Mouse (Mus musculus) WW6 (cell line): ENCODE measurements around the gene Npr3.
A peak's percentile ranks its signal among the peaks of the same experiment; 100 is the strongest.

Experiments used
- DNase-seq: peaks from one replicate; pipeline ENCODE4 v3.0.0-alpha.2; 2013; ENCODE audit warnings: low read depth, low spot score

Npr3 gene

DNA sequence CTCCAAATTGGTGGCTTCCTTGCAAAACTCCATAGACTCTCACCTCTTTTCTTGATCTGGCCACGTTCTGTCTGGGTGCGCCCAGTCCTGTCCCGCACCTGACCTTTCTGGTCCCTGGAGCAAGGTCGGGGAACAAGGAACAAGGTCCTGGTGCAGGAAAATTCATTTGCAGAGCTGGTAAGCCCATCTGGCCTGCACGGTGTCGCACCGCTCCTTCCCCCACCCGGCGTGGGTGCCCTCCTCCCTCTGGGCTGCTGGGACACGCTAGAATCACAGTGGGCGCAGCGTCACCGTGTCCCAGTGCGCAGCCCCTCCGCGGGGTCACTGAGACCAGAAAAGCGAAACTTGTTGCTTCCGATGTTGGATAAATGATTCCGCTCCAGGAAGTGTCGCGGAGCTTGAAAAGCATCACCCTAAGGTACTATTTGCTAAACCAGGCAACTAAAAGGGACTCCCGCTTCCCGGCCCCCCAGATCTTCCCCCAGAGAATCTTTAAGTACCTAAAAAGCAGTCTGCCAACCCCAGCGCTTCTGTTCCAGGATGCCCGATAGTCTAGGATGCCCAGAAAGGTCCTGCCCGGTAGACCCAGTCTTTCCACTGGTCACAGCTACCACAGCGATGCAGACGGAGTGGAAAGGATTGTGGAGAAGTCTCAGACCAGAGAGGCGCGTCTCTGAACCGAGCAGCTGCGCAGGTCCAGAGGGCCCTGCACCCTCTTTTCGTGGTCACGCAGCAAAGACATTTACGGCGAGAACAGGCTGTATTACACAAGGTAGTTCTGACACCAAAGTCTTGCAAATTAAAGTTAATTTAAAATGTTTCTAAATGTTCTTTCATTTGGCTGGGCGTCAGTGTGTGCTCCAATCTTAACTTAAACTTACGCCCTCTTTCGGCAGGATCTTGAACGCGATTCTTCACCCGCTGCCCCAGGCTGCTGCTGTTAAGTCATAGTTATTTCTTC lies at the start of gene Npr3:
Gene Npr3, minus strand, starts transcription at position 717 of the 961 bp plus-strand sequence.
- DNase-seq, result peak; percentile 45

DNA sequence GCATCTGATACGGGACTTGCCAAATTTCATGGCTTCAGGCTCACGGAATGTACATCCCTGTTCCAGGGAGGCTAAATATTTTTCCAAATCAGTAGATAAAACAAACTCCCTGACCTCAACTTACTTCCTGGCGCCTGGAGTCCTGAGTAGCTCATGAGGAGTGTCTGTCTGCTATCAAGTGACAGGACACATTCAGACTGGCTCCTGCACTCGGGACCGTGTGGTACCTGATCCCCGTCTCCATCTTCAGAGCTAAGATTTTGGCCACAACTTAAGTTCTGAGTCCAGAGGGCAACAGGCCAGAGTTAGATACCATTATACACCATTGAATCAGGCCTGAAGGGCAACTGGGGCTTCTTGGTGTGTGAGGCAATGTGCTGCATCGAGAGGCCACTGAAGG lies 49.0 kb upstream of the Npr3 start:
- DNase-seq, result no peak

DNA sequence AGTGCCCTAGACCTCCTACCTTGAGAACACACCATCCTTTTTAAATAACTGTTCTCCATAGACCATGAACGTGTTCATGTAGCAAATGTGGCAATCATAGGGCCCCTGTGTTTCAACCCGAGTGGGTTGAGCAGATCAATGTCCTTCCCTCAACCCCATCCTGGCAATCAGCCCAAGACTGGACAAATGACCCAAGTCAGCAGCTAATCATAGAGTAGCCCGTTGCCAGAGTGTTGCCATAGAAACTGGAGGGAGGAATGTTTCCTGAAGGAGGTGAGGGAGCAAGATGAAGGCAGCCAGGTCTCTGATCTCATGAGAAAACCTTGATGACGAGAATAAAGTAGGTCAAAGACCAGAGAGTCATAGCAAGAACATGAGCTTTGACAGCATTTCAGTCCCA lies 47.1 kb upstream of the Npr3 start:
- DNase-seq, result no peak

DNA sequence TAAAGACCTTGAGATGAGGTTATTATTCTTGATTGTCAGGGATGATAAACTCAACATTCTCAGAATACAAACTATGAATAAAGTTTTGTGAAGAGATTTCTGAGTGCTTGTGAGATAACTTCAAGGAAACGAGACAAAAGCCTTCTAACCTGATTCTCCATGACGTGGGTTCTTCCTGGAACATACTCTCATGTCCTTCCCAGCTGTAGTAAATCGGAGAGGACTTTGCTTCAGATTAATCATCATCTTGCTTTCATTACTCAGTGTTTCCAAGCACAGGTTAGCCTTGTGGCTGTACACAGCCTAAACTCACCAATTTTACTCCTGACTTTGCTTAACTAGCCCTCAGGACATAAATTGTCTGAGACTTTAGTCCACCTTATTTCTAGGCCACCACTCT lies 45.1 kb upstream of the Npr3 start:
- DNase-seq, result no peak

DNA sequence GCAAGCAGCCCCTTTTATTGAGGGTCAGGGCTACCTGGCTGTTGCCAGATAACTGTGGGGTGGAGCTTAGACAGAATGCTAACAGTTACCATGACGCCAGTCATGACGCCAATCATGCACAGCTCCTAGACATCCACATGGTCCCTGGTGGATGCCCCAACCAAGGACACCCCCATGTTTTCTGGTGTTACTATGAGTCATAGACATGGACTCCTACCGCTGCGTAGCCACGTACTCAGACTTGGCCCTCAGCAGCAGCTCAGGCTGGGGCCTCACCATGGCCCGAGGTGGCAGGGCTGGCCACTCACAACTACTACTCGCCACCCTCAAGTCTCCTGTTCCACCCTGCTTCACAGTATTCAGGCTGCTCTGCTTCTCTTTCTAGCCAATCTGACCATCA lies 44.1 kb upstream of the Npr3 start:
- no peak for DNase-seq

DNA sequence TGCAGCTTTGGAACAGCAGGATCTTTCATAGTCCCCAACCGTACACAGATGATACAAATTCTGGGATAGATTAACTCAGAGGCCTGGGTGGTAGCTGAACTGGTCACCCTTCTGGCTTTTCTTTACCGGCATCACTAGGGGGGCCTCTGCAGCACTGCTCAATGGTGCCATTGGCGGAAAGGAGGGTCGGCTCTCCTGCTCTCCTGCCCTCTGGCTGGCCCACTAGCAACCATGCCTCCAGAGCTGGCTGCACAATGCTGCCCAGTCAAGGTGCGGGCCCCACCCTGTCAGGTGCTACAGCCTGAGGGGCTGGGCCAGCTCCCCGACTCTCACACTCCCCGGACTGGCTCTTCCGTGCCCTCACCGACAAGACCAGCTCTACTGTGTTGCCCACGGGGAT lies 43.1 kb upstream of the Npr3 start:
- DNase-seq, result no peak

DNA sequence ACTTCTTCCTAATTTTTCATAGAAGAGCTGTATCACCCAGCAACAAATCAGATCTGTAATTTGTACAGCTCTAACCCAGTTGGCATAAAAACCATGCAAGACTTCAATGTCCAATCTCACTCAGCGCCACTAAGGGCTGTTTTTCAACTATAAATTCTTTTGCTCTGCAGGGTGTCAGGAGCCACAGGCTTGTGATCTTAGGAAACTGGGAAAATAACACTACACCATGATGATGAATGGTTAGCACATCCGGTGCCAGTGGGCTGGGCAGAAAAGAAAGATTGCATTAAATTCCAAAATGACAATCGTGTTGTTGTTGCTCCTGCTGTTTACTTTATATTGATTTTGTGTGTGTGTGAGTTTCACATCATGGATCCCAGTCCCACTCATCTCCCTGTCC lies 42.4 kb upstream of the Npr3 start:
- no peak for DNase-seq

DNA sequence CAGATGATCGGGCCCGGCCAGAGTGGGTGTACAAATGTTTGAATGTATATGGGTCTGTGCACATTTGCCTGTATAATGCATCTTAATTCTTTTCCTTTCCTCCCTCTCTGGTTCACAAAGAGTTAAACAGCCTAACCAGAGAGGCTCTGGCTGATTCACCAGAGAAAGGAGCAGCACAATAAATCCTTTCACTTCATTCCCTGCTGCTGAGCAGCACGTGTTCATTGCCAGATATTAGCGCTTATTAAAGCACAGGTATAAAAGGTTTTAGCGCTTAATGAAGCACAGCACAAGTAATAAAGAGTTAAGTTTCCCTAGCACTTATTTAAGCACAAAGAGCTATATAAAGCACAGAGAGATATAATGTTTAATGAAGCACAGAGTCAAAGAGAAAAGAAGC lies 33.8 kb upstream of the Npr3 start:
- no peak for DNase-seq

DNA sequence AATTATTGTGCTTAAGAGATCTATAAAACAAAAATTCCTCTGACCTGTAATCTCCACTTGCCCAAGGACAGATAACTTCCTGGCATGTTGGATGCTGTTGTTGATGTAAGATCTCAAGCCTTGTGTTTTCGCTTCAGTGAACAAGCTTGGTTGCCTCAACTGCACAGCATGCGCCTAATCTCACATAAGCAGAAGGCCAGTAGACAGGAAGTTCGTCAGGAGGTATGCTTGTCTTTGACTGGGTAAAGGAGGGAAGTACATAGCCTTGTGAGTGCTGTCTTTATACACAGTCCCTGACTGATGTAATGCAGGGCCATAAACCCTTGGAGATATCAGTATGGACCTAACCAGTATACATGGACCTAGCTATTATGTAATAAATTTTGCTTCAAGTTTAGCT lies 20.7 kb upstream of the Npr3 start:
- no peak for DNase-seq

DNA sequence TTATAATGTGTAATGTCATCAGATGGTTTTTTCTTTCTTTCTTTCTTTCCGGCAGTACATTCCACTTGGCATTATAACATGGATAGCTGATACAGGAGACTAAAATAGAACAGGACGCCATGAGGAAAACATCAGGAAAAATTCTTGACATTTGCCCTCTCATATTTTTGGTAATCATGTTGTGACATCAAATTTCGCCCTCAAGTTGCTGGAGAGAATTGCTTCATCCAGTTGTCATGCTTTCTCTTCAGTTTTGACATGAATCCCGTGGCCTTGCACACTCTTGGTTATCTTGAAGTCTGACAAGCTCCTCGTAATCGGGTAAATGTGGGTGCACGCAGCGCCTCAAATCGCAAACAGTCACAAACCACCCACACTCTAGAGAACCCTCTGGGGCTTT lies 7.0 kb upstream of the Npr3 start:
- DNase-seq, result no peak

DNA sequence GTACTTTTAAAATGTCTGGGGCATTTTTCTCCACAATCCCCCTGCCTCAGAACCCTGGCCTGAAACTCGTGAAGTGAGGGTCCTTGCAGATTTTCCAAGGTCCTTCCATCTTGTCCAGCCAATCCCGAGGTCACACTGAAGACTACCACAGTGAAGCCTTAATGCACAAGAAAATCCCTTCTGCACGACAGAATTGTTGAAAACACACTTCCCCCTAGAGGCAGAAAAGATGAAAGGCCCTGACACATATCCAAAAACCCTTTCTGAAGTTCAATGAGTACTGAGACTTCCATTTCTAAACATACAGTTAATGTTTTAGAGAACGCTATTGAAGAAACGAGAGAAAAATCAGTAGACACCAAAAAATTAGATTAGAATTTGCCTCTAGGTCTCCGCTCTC lies 2.8 kb upstream of the Npr3 start:
- no peak for DNase-seq

DNA sequence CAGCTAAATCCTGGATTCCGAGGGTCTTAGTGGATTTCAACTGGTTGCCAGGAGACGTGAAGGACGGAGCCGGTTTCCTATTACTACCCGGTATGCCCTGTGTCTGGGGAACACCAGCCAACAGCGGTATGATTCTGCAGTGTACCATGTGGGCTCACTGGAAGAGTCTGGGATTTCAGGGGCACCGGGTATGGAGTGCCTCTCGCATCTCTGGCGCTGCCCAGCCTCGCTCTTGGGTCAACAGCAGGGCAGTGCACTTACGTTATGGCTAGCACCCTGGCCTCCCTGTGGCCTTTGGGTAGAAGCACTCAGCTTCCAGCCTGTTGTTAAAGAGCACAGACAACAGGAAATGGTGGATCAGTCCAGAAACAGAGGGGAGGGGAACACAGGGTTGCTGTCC lies 1.1 kb upstream of the Npr3 start:
- no peak for DNase-seq

DNA sequence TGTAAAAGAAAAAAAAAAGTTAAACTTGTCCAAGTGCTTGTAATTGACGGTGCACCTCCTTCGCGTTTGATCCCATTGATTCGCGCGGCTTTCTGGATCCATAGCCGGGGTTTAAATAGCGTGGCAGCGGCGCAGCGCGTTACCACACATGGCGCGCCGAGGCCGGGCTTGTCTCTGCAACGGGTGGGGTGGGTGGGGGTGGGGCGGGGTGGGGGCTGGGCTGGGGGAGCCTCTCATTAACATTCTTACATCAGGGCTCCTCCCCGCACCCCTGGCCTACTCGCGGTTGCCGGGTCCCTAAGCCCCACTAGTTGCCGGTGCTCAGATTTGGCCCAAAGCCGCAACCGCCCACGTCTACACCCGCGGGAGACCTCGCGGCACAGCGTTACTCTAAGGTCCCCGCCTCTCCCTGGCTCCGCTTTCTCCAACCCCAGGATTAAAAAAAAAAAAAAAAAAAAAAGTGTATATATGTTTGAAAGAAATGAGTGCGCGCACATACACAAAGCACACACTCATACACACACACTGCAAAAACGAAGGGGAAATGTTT lies 991 bp downstream of the Npr3 start:
- no peak for DNase-seq

DNA sequence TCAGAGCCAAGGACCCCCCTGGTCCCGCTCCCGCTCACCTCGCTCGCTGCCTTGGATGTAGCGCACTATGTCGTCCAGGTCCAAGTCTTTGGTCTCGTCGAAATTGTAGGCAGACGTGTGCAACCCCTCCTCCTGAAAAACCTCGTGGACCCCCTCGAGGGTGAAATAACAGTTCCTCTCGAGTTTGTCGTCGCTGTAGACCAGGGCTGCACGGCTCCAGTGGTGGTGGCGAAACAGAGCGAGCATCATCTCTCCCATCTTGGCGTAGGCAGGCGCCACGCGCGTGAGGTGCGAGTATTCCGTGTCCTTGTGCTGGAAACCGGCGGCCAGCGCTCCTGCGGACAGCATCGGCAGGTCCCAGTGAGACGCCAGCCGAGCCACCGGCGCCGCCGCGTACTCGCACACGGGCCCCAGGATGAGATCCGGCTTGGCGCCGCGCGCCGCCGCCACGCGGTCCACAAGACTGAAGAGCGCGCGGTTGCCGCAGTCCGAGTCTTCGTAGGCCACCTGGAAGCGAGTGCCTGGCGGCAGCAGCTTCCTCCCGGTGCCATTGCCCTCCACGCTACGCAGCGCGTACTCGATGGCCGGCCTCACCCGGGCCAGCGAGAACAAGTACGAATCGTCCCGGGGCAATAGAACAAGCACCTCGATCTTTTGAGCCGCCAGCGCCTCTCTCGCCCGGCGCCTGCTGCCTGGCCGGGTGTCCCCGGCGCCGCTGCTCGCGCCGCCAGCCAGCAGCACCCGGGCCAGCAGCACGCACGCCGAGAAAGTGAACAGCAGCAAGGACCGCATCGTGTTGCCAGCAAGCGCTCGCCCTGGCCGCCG lies 2.0 kb downstream of the Npr3 start:
- DNase-seq, result peak; percentile 24

DNA sequence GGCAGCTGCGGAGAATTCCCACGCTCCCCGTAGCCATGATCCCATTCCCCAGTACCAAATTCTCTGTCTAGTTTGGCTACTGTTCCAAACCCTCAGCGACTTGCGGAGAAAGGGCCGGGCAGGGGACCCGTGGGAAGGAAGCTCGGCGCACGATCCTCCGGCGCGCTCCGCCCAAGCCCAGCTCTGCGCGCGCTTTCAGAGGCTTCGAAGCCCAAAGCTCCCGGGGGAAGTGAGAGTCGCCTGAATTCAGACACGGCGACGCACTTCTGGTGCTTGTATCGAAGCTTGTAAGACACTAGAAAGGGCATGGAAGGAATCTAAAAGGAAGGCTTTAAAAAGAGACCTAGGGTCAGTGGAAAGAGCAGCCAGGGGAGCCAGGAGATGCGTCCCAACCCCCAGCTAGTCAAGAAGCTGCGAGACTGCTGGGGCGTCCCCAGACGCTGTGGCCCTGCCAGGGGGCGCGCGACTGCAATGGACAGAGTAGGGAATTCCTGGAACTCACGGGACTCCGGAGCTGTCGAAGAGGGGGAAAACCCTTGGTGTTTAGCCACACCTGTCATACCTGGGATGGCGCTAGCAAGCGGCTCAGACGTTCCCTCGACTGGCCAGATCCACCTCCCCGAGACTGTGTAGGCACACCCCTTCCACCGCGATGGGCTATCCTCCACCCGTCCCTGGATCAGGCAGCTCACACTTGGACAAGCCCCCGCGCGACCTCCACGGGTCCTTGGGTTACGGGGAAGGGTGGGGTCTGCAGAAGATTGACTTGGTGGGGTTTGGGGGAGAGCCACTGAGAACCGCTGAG lies 2.8 kb downstream of the Npr3 start:
- DNase-seq, result no peak

DNA sequence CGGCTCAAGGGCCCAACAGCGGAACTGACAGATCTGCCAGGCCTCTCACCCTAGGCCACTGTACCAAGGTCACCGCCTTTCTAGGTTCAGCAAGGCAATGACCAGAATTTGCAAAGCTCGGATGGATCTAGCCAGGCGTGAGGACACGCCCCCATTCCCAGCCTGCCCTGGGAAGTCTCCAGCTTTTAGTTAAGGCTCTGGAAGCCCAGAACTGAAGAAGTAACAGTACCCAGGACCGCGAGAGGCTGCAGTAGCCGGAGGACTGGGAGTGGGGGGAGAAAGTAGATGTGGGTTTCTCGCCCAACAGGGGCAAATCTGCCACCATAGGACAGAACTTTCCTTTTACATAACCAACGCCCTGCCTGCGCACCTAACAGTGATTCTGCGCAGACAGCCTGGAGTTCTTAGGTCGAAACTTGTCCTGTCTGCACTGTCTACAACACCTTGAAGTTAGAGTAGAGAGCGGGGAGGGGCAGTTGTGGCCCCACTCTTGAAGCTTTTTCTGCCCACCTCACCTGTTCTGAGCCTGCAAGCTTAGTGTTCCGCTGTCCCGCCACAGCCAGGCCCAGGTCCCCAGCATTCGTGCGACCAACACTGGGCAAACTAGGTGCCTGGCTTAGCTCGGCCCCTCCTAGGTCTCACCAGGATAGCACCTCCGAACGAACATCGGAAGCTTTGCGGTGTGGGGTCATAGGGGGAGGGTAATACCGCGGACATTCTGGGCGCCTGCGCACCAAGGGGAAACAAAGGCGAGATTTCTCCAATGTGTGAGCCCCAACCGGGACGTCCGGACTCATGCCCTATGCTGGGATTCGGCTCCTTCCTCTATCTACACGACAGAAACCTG lies 3.7 kb downstream of the Npr3 start:
- peak; percentile 62 for DNase-seq

DNA sequence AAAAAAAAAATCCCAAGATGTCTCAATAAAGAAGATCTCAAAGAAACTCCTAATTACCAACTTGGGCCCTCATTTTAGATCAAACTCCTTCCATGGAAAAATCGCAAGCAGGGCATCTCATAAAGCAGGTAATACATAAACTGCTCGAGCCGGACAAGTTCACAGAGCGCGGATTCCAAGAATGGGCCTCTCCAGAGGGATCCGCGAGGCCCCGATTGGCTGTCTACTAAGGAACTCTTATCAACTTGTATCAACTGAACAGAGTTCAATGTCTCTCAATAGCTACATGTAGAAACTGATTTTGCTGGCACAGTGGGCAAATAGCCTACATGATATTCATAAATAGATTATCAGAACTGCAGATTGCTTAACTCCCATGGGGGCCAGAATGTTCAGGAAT lies 9.5 kb downstream of the Npr3 start:
- no peak for DNase-seq

DNA sequence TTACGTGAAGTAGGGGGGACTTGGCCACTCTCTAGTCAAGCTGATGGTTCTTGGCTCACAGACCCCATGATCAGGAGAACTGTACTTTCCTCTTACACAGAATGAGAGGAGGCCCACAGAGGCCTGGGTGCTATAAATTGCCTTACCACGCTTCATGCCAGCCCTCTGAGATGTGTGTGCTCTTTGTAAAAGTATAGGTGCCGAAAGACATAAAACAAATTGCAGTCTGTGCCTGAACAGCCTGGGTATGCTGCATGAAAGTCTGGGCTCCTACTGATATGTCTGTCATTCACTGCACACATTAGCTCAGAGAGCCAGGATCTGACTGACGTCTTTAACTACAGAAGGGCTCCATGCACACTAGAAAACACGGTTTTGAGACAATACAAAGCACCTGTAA lies 9.9 kb downstream of the Npr3 start:
- DNase-seq, result no peak

DNA sequence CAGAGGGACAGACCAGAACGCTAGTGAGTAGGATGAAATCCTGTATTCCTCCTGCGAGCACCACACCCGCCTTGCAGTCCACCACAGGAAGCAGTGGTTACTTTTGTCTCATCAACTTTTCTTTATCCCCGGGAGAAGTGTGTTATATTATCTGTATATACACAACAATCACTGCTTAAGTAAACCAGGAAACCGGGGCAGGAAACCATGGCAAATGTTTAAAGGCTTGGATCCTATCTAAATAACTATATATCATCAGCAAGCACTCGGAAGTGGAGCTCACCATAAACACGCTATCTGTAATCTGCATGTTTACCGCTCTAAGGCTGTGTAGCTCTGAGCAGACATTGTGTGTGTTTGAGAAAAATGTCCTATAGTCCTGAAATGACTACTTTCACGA lies 13.1 kb downstream of the Npr3 start:
- no peak for DNase-seq

DNA sequence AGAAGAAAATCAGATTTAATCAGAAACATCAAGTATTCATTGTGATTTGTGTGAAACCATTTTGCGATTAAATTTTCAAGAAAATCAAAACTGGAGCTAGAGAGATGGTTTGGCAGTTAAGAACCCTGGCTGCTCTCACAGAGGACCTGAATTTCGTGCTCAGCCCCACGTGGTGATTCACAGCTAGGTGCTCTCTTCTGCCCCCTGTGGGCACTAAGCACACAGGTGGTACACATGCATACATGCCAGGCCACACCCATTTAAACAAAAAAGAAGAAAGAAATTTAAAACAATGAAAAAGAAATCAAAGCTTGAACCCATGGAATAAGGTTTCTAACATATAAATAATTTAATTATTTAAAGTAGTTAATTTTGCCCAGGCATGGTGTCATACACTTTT lies 15.7 kb downstream of the Npr3 start:
- DNase-seq, result no peak
